Mouse (Mus musculus) liver, embryonic 14.5 days (tissue): ENCODE data around the gene Phactr1. TPM values are rescaled to one million over a fixed set of nuclear protein-coding genes. Genes with fewer than 3 reads are reported as not detected.

Experiments used
- ATAC-seq: fragments of 200-750 bp; cut with Nextera tagmentation; 2 replicates; pipeline ENCODE4 v1.8.0; 2017; ENCODE audit warnings: moderate number of reproducible peaks, mild to moderate bottlenecking, moderate library complexity; ENCODE audit not compliant: insufficient read depth
- DNase-seq, 3 experiments: peaks; one replicate each; pipeline ENCODE4 v3.0.0-alpha.2; 2012 to 2013; ENCODE audit warnings: low read depth in 3 of 3, low spot score in 3 of 3
- H3K27ac ChIP-seq: fragments of 300-500 bp; sonication (generic); 2 replicates; pipeline ENCODE4 v1.5.1; 2014; ENCODE audit warnings: moderate library complexity, mild to moderate bottlenecking, control low read depth, inconsistent platforms
- H3K27me3 ChIP-seq: fragments of 300-500 bp; sonication (generic); 2 replicates; pipeline ENCODE4 v1.6.1; 2014; ENCODE audit warnings: mild to moderate bottlenecking, low read length, moderate library complexity; ENCODE audit not compliant: control insufficient read depth, insufficient read depth
- H3K36me3 ChIP-seq: fragments of 300-500 bp; sonication (generic); replicated peaks from 2 replicates; pipeline ENCODE4 v1.6.1; 2014; ENCODE audit warnings: low read depth; ENCODE audit not compliant: control insufficient read depth, insufficient read depth
- H3K4me1 ChIP-seq, 2 experiments: fragments of 200-500 bp in 1 of 2; fragments of 300-500 bp in 1 of 2; sonication (generic) in 1 of 2; replicated peaks; 2 replicates each; pipeline ENCODE4 v1.6.1; 2012 to 2014; ENCODE audit warnings: antibody characterized with exemption in 1 of 2, inconsistent platforms in 1 of 2, low read length in 1 of 2; ENCODE audit not compliant: control insufficient read depth in 2 of 2, insufficient read depth in 2 of 2
- H3K4me2 ChIP-seq: fragments of 300-500 bp; sonication (generic); 2 replicates; pipeline ENCODE4 v1.6.1; 2014; ENCODE audit warnings: low read depth, mild to moderate bottlenecking, control low read depth, moderate library complexity
- H3K4me3 ChIP-seq, 2 experiments: fragments of 200-500 bp in 1 of 2; fragments of 300-500 bp in 1 of 2; sonication (generic) in 1 of 2; 2 replicates each; pipeline ENCODE4 v1.5.1; 2012 to 2014; ENCODE audit warnings: low read depth in 2 of 2, low read length in 2 of 2, mild to moderate bottlenecking in 2 of 2, control low read depth in 1 of 2, inconsistent platforms in 1 of 2, moderate library complexity in 1 of 2; ENCODE audit not compliant: insufficient read depth in 1 of 2
- H3K9ac ChIP-seq: fragments of 300-500 bp; sonication (generic); replicated peaks from 2 replicates; pipeline ENCODE4 v1.6.1; 2014; ENCODE audit warnings: mild to moderate bottlenecking, control low read depth, moderate library complexity
- H3K9me3 ChIP-seq: fragments of 300-500 bp; sonication (generic); 2 replicates; pipeline ENCODE4 v1.6.1; 2016; ENCODE audit warnings: low read length, mixed read lengths; ENCODE audit not compliant: control insufficient read depth
- CTCF ChIP-seq: IDR thresholded peaks from 2 replicates; pipeline ENCODE4 v1.5.1; 2016; ENCODE audit warnings: antibody characterized with exemption, low read depth, control low read depth
- EP300 ChIP-seq: IDR thresholded peaks from 2 replicates; pipeline ENCODE4 v1.6.1; 2016; ENCODE audit warnings: antibody characterized with exemption, low read depth
- WGBS: fragments of 180-500 bp; shearing (Covaris S2); extraction: QIAGEN DNeasy Blood & Tissue Kit; methylation state at CpG from one replicate; pipeline ENCODE4 v1.1.7; 2014; ENCODE audit not compliant: insufficient replicate concordance; 5-methylcytosine and 5-hydroxymethylcytosine counted together
- polyA plus RNA-seq, 2 experiments: library from polyadenylated mRNA; depleted of rRNA in 1 of 2; stranded (reverse) in 1 of 2; unstranded in 1 of 2; fragments of >200 nt; fragmentation: Nextera tagmentation in 1 of 2; extraction: Ambion mirVana in 1 of 2; gene quantifications; 2 replicates each; pipeline versions ENCODE4 v1.2.1 to v1.2.3; 2012 to 2014

The Phactr1 gene
- polyA plus RNA-seq, 2 experiments, result 0.15 to 0.21 TPM

DNA sequence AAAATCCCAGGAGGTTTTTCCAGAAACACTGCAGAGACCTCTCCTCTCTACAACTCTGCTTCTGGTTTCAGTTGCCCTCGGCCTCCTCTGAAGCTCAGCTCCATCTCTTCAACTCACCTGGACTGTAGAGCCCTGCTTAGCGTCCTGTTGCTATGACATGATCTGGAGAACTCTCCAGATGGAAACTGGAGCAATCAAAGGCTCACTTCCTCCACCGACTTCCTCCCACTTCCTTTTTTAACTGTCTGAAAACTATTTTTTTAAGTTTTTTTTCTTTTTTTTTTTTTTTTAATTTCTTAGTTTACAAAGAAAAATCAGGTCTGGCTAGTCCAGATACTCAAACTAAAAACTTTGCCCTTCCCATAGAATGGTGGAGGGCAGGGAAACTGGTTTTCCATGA, 318.9 kb downstream of the Phactr1 start:
- no peak for TF ChIP-seq CTCF
- TF ChIP-seq EP300, result no peak

GRCm38 (mm10) chr13:43005131-43005579, 324.7 kb downstream of the Phactr1 start:
- no peak overlapping the region for H3K27ac ChIP-seq
- DNase-seq (no peak), ATAC-seq (no peak)
- H3K27me3 ChIP-seq, result no peaks in the 10 kb centered on the region
- H3K9ac ChIP-seq, result no peak overlapping the region
- no peaks in the 10 kb centered on the region for H3K9me3 ChIP-seq
- 26% methylated on average over 3 of the region's 3 CpGs for WGBS
- no peaks in the 10 kb centered on the region for H3K36me3 ChIP-seq
- no peak overlapping the region for H3K4me2 ChIP-seq
- H3K4me3 ChIP-seq, result no peak overlapping the region
- no peaks in the 10 kb centered on the region for H3K4me1 ChIP-seq
- no peak for TF ChIP-seq CTCF
- TF ChIP-seq EP300, result no peak

More for the DNA sequence above, 318.9 kb downstream of the Phactr1 start:
- Histone ChIP-seq H3K4me3 (no peak overlapping the region), H3K4me1 (no peaks in the 10 kb centered on the region), H3K9ac (no peak overlapping the region), H3K36me3 (no peaks in the 10 kb centered on the region), H3K27me3 (no peaks in the 10 kb centered on the region), H3K27ac (no peak overlapping the region), H3K9me3 (no peaks in the 10 kb centered on the region), H3K4me2 (no peak overlapping the region)
- DNase-seq (no peak), ATAC-seq (no peak)
- WGBS, result 37% methylated on average over 3 of the region's 3 CpGs

DNA sequence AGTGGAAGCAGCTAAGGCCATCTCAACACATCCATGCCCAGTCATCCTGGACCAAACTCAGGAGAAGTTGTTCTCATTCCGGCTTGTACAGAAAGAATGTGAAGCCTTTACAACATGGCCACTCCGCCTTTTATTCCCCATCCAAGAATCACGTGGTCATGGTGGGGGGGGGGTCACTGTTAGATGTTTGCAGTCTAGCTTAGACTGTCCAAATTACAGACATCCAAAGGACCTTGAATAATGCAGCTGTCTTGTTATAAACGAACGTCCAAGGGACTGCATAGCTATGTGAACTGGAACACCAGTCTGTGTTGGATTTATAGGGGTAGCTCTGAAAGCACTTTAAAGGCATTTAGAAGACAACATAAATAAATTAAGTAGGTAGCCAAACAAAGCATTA, 328.0 kb downstream of the Phactr1 start:
- Histone ChIP-seq H3K4me1 (no peaks in the 10 kb centered on the region), H3K27ac (no peak overlapping the region), H3K4me3 (no peak overlapping the region), H3K4me2 (no peak overlapping the region), H3K36me3 (no peaks in the 10 kb centered on the region), H3K9ac (no peak overlapping the region), H3K9me3 (no peaks in the 10 kb centered on the region), H3K27me3 (no peaks in the 10 kb centered on the region)
- ATAC-seq, result no peak
- TF ChIP-seq EP300, result no peak
- no peak for TF ChIP-seq CTCF
- no peak for DNase-seq
- WGBS, result 65% methylated on average over 5 of the region's 5 CpGs

- DNase-seq, result no peak
- H3K9me3 ChIP-seq, result no peaks in the 10 kb centered on the region
- H3K9ac ChIP-seq, result no peak overlapping the region
- H3K4me3 ChIP-seq, result no peak overlapping the region
- H3K27ac ChIP-seq, result no peak overlapping the region
- no peak for ATAC-seq
- no peak overlapping the region for H3K4me2 ChIP-seq
- WGBS, result 61% methylated on average over 3 of the region's 3 CpGs
- H3K4me1 ChIP-seq, result no peaks in the 10 kb centered on the region
- TF ChIP-seq EP300, result no peak
- no peak for TF ChIP-seq CTCF
- no peaks in the 10 kb centered on the region for H3K27me3 ChIP-seq
- H3K36me3 ChIP-seq, result no peaks in the 10 kb centered on the region
Measured at GRCm38 (mm10) chr13:43009596-43009995, 329.2 kb downstream of the Phactr1 start.

- WGBS, result 45% methylated on average over 3 of the region's 3 CpGs
Measured at GRCm38 (mm10) chr13:43011516-43011915, 331.1 kb downstream of the Phactr1 start.

More at GRCm38 (mm10) chr13:43011516-43011915, 331.1 kb downstream of the Phactr1 start:
- no peaks in the 10 kb centered on the region for H3K4me1 ChIP-seq
- no peak overlapping the region for H3K27ac ChIP-seq
- H3K27me3 ChIP-seq, result no peaks in the 10 kb centered on the region
- TF ChIP-seq EP300 (no peak), CTCF (no peak)
- no peak overlapping the region for H3K4me3 ChIP-seq
- no peak for ATAC-seq
- no peaks in the 10 kb centered on the region for H3K36me3 ChIP-seq
- H3K9ac ChIP-seq, result no peak overlapping the region
- no peaks in the 10 kb centered on the region for H3K9me3 ChIP-seq
- DNase-seq, result no peak
- H3K4me2 ChIP-seq, result no peak overlapping the region
